Mouse (Mus musculus) erythroblast, embryonic 14.5 days (primary cell): Measurements from ENCODE around the gene Kel. TPM values are rescaled to one million over a fixed set of nuclear protein-coding genes. Genes with fewer than 3 reads are reported as not detected.

Experiments used
- H3K27me3 ChIP-seq: 2 replicates; pipeline ENCODE4 v1.6.1; 2012; ENCODE audit warnings: inconsistent platforms; ENCODE audit not compliant: control insufficient read depth
- H3K36me3 ChIP-seq: 2 replicates; pipeline ENCODE4 v1.6.1; 2012; ENCODE audit warnings: mild to moderate bottlenecking, inconsistent platforms; ENCODE audit not compliant: control insufficient read depth
- H3K4me1 ChIP-seq: 2 replicates; pipeline ENCODE4 v1.6.1; 2012; ENCODE audit warnings: inconsistent platforms; ENCODE audit not compliant: control insufficient read depth
- H3K4me3 ChIP-seq: replicated peaks from 2 replicates; pipeline ENCODE3; 2012; ENCODE audit warnings: moderate library complexity, mild to moderate bottlenecking, inconsistent platforms
- H3K9me3 ChIP-seq: 2 replicates; pipeline ENCODE4 v1.6.1; 2012; ENCODE audit warnings: low read length, inconsistent platforms, mixed read lengths; ENCODE audit not compliant: control insufficient read depth
- GATA1 ChIP-seq: IDR thresholded peaks from 2 replicates; pipeline ENCODE4 v1.6.1; 2012; ENCODE audit warnings: low read length, inconsistent platforms, mixed read lengths
- TAL1 ChIP-seq: IDR thresholded peaks from 3 replicates; pipeline ENCODE4 v1.6.1; 2012; ENCODE audit warnings: low read length, inconsistent platforms, mixed read lengths
- polyA plus RNA-seq: library from polyadenylated mRNA; stranded (reverse); fragments of >175 nt; gene quantifications from 2 replicates; pipeline ENCODE4 v1.2.3, GENCODE M21; 2012

Gene Kel
- polyA plus RNA-seq, 1 experiment = 24.5 TPM

DNA sequence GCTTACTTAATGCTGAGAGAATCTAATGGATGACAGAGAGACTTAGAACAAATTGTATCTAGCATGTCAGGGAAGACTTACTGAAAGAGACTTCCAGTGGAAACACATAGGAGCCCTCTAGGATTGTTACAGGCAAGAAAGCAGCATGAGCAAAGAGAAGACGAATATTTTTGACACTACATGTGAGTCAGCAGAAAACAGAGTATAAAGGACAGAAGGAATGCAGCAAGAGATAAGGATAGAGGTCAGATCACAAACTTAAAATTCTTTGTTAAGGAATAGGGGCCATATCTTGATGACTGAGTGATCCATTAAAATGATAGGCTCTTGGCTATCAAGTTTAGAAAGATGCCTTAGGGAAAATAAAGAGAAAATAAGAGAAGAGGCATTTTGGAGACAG is 2.9 kb downstream of the Kel start:
- H3K4me3 ChIP-seq = peak overlapping the region; percentile 68
- H3K27me3 ChIP-seq = no peaks in the 10 kb centered on the region
- peaks cover 84% of the 10 kb centered on the region for H3K36me3 ChIP-seq
- peak; percentile 79 for TF ChIP-seq GATA1
- TF ChIP-seq TAL1 = no peak
- H3K4me1 ChIP-seq = peaks cover 56% of the 10 kb centered on the region
- no peaks in the 10 kb centered on the region for H3K9me3 ChIP-seq

- no peak for TF ChIP-seq GATA1
- no peak for TF ChIP-seq TAL1
- H3K36me3 ChIP-seq = peaks cover 97% of the 10 kb centered on the region
- H3K4me3 ChIP-seq = no peak overlapping the region
- no peaks in the 10 kb centered on the region for H3K27me3 ChIP-seq
- peaks cover 74% of the 10 kb centered on the region for H3K4me1 ChIP-seq
- H3K9me3 ChIP-seq = no peaks in the 10 kb centered on the region
These were observed 9.7 kb downstream of the Kel start for GRCm38 (mm10) chr6:41694407-41694806.

DNA sequence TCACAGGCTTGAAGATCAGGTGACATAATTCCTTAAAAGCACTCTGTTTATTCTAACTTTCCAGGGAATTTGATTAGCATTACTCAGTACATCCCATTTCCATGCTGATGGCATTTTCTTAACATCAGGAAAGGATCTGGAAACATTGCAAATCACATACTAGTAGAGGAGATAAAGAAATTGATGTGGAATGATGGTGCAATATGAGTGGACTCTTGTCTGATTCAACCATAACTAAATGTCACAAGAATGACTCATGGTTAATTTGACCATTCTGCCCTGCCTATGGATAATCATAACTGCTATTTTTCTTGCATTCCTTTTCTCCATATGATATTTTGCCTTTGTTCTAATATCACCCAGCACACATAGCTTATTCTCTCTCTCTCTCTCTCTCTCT is 11.9 kb downstream of the Kel start:
- H3K36me3 ChIP-seq = peaks cover 97% of the 10 kb centered on the region
- H3K27me3 ChIP-seq = no peaks in the 10 kb centered on the region
- TF ChIP-seq GATA1 (no peak), TAL1 (no peak)
- H3K4me3 ChIP-seq = no peak overlapping the region
- H3K9me3 ChIP-seq = no peaks in the 10 kb centered on the region
- H3K4me1 ChIP-seq = peaks cover 74% of the 10 kb centered on the region

DNA sequence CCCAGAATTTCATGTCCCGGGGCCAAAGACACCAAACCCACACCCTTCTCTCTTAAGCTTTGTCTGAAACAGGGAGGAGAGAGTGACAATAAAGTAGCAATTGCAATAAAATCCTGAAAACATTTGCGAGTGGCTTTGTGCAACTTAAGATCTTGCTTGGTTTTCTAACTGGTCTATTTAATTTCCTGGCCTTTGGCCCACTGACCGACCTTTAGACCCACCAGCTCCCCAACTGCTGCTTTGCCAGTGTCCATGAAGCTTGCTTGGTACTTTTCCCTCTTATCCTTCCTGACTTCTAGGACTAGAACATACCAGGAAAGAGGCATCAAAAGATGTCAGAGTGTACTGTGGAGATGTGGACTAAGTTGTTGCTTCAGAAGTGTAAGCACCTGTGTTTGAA is 18.5 kb downstream of the Kel start:
- H3K4me1 ChIP-seq = peaks cover 56% of the 10 kb centered on the region
- TF ChIP-seq GATA1 (no peak), TAL1 (no peak)
- H3K4me3 ChIP-seq = no peak overlapping the region
- no peaks in the 10 kb centered on the region for H3K9me3 ChIP-seq
- no peaks in the 10 kb centered on the region for H3K27me3 ChIP-seq
- H3K36me3 ChIP-seq = peaks cover 73% of the 10 kb centered on the region

- peaks cover 66% of the 10 kb centered on the region for H3K36me3 ChIP-seq
- TF ChIP-seq TAL1 = no peak
- no peak for TF ChIP-seq GATA1
- peaks cover 51% of the 10 kb centered on the region for H3K4me1 ChIP-seq
- no peak overlapping the region for H3K4me3 ChIP-seq
- H3K9me3 ChIP-seq = no peaks in the 10 kb centered on the region
- no peaks in the 10 kb centered on the region for H3K27me3 ChIP-seq
These were observed 19.2 kb downstream of the Kel start for GRCm38 (mm10) chr6:41684911-41685310.

DNA sequence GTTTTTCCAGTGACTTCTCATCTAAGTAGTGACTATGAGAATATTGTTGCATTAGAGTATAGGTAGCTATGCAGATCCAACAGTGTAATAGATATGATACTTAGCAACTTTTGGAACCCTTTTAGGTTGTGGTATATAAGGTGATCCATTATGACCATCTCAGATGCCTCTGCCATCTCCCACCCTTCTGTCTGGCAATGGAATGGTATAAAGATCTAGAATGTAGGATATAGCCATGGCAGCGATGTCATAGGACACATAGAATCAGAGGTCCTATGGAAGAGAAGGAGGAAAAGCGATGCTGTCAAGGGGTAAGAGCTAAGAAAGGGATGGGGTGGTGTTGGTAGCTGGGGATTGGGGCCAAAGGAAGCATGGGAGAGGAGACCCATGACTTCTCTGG is 20.0 kb downstream of the Kel start, which contains the start of gene Llcfc1:
TSS of gene Llcfc1 (plus strand) at position 301 of the 400 bp plus-strand sequence.
- Histone ChIP-seq H3K27me3 (no peaks in the 10 kb centered on the region), H3K4me1 (peaks cover 43% of the 10 kb centered on the region), H3K36me3 (peaks cover 59% of the 10 kb centered on the region), H3K4me3 (no peak within 1 kb of the TSS), H3K9me3 (no peaks in the 10 kb centered on the region)
- TF ChIP-seq GATA1 (no peak), TAL1 (no peak)

DNA sequence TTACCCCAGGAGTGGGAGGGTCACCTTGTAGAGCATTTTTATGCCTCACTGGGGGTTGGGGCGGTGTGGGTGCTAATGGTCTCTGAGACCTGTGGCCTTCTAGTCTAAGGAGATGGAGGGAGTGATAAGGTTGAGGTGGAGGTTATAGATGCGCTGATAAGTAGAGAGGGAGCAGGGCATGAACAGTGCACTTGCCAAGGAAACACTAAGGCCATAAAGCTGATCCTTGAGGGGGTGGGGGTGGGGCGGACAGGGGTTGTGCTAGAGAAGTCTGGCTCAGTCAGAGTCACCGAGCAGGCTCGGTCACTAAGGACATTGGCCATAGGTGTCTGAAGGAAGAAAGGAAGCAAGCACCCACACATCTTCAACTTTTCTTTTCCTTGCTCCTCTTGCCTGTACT is 22.5 kb downstream of the Kel start:
- Histone ChIP-seq H3K4me3 (no peak overlapping the region), H3K4me1 (peaks cover 21% of the 10 kb centered on the region), H3K27me3 (no peaks in the 10 kb centered on the region), H3K36me3 (peaks cover 34% of the 10 kb centered on the region), H3K9me3 (no peaks in the 10 kb centered on the region)
- no peak for TF ChIP-seq GATA1
- TF ChIP-seq TAL1 = no peak

- H3K27me3 ChIP-seq = no peaks in the 10 kb centered on the region
- no peak for TF ChIP-seq TAL1
- TF ChIP-seq GATA1 = no peak
- H3K4me1 ChIP-seq = peaks cover 12% of the 10 kb centered on the region
- no peaks in the 10 kb centered on the region for H3K9me3 ChIP-seq
- no peak within 1 kb of the TSS for H3K4me3 ChIP-seq
- H3K36me3 ChIP-seq = peaks cover 25% of the 10 kb centered on the region
These were observed 23.5 kb downstream of the Kel start, which contains the start of gene Trpv5 for GRCm38 (mm10) chr6:41680669-41681068. Gene Trpv5 (minus strand): TSS chr6:41680769.

DNA sequence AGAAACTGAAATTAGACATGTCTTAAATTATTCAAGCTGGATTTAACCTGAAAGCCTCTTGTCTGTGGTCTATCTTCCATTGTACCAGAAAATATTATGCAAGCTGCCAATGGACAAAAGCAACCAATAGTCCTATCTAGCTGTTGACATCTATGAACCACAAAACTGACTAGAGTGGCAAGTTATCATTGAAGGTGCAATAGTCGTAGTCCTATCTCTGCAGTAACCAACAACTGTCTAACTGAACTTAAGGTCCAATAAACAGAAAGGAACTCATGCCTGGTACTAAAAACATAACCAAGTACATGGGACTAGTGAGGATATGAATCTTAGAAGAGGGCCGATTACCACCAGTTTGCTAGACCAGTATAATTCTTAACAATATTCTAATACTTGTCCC is 27.6 kb downstream of the Kel start:
- Histone ChIP-seq H3K4me3 (no peak overlapping the region), H3K9me3 (no peaks in the 10 kb centered on the region), H3K36me3 (no peaks in the 10 kb centered on the region), H3K4me1 (no peaks in the 10 kb centered on the region), H3K27me3 (no peaks in the 10 kb centered on the region)
- TF ChIP-seq GATA1 (no peak), TAL1 (no peak)

- no peaks in the 10 kb centered on the region for H3K9me3 ChIP-seq
- TF ChIP-seq GATA1 (no peak), TAL1 (no peak)
These were observed 41.8 kb downstream of the Kel start for GRCm38 (mm10) chr6:41662320-41662719.

More at GRCm38 (mm10) chr6:41662320-41662719, 41.8 kb downstream of the Kel start:
- no peaks in the 10 kb centered on the region for H3K36me3 ChIP-seq
- H3K4me3 ChIP-seq = no peak overlapping the region
- no peaks in the 10 kb centered on the region for H3K27me3 ChIP-seq
- no peaks in the 10 kb centered on the region for H3K4me1 ChIP-seq
